Mouse (Mus musculus) heart, adult 2 months (tissue): ENCODE data around the gene Wfdc11.

ENCODE experiments used
- CTCF ChIP-seq: fragments of 200-600 bp; IDR thresholded peaks from 2 replicates; pipeline ENCODE4 v1.8.1; 2022; ENCODE audit warnings: antibody characterized with exemption, mild to moderate bottlenecking, moderate library complexity
- EP300 ChIP-seq: fragments of 200-500 bp; IDR thresholded peaks from 2 replicates; pipeline ENCODE4 v1.6.1; 2011; ENCODE audit warnings: low read depth, low read length, control low read depth; ENCODE audit not compliant: insufficient read depth
- POLR2A ChIP-seq: fragments of 200-500 bp; IDR thresholded peaks from 2 replicates; pipeline ENCODE4 v1.6.1; 2011; ENCODE audit warnings: mild to moderate bottlenecking, low read depth, low read length, control low read depth; ENCODE audit not compliant: insufficient read depth

DNA sequence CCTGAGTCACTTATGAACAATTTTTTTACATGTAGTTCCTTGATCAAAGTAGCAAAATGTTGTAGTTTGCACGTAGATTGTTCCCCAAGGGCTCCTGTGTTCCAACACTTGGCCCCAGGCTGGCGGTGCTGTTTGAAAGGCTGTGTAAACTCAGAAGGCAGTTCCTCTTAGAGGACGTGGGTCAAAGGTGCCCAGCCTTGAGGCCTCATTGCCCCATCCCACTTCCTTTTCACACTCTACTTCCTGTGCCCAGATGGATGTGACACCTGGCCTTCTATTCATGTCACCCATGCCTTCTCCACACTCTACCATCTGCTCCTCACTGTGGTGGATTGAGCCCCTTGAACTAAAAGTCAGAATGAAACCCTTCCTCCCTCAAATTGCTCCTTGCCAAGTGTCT is 6.0 kb upstream of the Wfdc11 start:
- TF ChIP-seq CTCF (no peak), POLR2A (no peak), EP300 (no peak)
